Mouse (Mus musculus): ENCODE data around the gene Cuta. TPM values are rescaled to one million over a fixed set of nuclear protein-coding genes. Genes with fewer than 3 reads are reported as not detected.

The Cuta gene
- polyA plus RNA-seq, 1 experiment = 251 TPM

DNA sequence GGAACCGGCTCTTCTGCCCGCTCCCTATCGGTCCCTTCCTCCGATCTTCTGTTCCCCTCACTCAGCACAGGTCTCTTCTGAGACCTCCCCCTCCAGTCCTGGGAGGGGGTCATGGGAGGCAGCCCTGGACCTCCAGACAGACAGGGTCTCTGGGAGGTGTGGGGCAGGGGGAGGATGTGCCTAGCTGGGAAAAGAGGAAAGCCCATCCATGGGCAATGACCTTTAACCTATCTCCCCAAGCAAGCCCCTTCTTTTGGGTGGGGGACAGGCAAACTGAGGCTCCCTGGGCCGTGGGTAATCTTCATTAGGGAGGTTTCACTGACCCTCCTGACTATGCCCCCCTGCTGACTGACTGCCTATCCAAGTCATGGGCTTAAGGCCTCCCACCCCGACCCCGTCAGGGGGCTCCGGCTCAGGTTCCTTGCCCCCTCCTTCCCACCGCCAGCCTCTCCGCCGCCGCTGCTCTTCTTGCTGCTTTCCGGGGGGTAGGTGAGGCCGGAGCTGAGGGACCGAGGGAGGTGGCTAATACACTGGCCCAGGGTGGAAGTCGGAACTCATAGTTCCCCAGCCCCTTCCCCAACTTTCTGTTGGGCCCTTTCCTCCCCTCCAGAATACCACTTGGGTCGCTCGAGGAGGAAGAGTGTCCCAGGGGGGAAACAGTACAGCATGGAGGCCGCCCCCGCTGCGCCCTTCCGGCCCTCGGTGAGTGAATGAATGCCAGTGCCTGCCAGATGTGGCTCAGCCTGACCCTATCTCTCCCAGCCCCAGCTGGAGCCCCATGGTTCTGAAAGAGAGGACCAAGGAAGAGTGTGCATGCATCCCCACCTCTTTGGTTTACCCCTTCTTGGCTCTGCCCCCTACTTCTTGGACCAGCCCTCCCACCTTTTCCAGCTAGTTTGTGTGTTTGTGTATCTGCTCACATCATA lies 12.8 kb upstream of the Cuta start:
- TF ChIP-seq CTCF (IDR thresholded peaks at IDR 0.05; ENCODE audit: borderline replicate concordance, control insufficient read depth, extremely low read depth, insufficient read depth, low read length, poor library complexity) = no peak
- no peak for TF ChIP-seq POLR2A (IDR thresholded peaks at IDR 0.05; ENCODE audit: control insufficient read depth, extremely low read depth, insufficient read depth, low read length, poor library complexity)
- H3K27ac ChIP-seq (ENCODE audit: control insufficient read depth, insufficient read depth, low read length) = no peak overlapping the region
- H3K27me3 ChIP-seq (ENCODE audit: control insufficient read depth, insufficient read depth, low read length) = peaks cover 6% of the 10 kb centered on the region; the same call in 1 of the 2 replicates
- peak overlapping the region; percentile 34 for H3K4me3 ChIP-seq (ENCODE audit: control insufficient read depth, insufficient read depth, low read length)
- H3K36me3 ChIP-seq (ENCODE audit: control insufficient read depth, insufficient read depth, low read length) = no peaks in the 10 kb centered on the region
- 51% methylated on average over 23 of the region's 23 CpGs for WGBS
- H3K4me1 ChIP-seq (replicated peaks; ENCODE audit: control insufficient read depth, insufficient read depth, low read length) = peaks cover 24% of the 10 kb centered on the region
- no peak for DNase-seq

DNA sequence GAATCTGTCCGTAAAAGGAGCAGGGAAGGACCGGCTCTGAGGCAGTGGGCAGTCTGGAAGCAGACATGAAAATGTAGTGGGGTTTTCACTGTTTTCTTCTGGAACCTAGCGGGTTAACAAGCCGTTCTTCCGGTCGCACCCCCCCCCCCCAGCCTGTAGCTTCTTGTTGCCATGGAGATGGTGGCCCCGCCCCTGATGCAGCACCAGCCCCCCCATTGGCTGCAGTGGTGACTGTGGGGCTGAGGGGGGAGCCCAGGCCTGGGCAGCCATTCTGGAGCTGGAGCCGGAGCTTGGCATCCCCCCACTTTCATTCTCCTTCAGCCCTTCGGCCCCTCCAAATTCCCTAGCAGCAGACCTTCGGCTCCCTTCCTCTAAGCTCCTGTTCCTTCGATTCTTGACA lies 12.0 kb upstream of the Cuta start:
- H3K4me3 ChIP-seq (ENCODE audit: control insufficient read depth, insufficient read depth, low read length) = peak overlapping the region; percentile 25
- H3K27ac ChIP-seq (ENCODE audit: control insufficient read depth, insufficient read depth, low read length) = no peak overlapping the region
- peaks cover 9% of the 10 kb centered on the region; the same call in 1 of the 2 replicates for H3K27me3 ChIP-seq (ENCODE audit: control insufficient read depth, insufficient read depth, low read length)
- DNase-seq = peak; percentile 77
- H3K4me1 ChIP-seq (replicated peaks; ENCODE audit: control insufficient read depth, insufficient read depth, low read length) = peaks cover 27% of the 10 kb centered on the region
- no peaks in the 10 kb centered on the region for H3K36me3 ChIP-seq (ENCODE audit: control insufficient read depth, insufficient read depth, low read length)
- WGBS = 12% methylated on average over 11 of the region's 11 CpGs
- TF ChIP-seq CTCF (IDR thresholded peaks at IDR 0.05; ENCODE audit: borderline replicate concordance, control insufficient read depth, extremely low read depth, insufficient read depth, low read length, poor library complexity) = no peak
- no peak for TF ChIP-seq POLR2A (IDR thresholded peaks at IDR 0.05; ENCODE audit: control insufficient read depth, extremely low read depth, insufficient read depth, low read length, poor library complexity)

DNA sequence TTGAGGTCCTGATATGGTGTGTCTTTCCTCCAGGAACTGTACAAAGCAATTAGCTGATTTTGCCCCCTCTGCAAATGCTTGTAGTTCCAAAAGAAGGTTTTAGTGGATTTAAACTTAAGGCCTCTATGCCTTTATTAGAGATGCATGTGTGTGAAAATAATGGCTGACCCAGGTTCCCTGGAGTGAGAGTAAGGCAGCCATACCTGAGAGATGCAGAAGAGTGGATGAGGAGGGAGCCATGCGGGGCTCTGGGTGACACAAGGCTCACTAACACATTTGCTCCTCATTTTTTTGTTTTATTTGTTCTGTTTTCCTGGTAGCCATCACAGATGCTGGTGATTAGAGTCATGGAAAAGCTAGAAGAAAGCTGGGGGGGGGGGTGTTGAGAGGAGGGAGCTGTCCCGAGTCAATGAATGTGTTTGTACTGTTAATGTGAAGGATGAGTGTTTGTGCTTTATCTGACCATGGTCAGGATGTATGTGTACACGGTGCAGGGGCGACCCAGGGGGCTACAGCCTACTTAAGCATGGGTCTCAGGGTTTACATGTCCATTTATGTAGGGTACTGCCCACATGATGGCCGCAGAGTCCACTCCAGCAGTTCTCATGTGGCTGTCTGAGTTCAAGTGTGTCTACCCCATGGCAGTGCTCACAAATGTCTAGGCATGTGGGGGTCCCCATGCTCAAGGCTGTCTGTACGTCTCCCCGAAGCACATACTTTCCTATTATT lies 11.4 kb upstream of the Cuta start:
- DNase-seq = no peak
- H3K27me3 ChIP-seq (ENCODE audit: control insufficient read depth, insufficient read depth, low read length) = peaks cover 10% of the 10 kb centered on the region; the same call in 1 of the 2 replicates
- H3K36me3 ChIP-seq (ENCODE audit: control insufficient read depth, insufficient read depth, low read length) = no peaks in the 10 kb centered on the region
- no peak overlapping the region for H3K27ac ChIP-seq (ENCODE audit: control insufficient read depth, insufficient read depth, low read length)
- peaks cover 30% of the 10 kb centered on the region for H3K4me1 ChIP-seq (replicated peaks; ENCODE audit: control insufficient read depth, insufficient read depth, low read length)
- TF ChIP-seq POLR2A (IDR thresholded peaks at IDR 0.05; ENCODE audit: control insufficient read depth, extremely low read depth, insufficient read depth, low read length, poor library complexity) = no peak
- TF ChIP-seq CTCF (IDR thresholded peaks at IDR 0.05; ENCODE audit: borderline replicate concordance, control insufficient read depth, extremely low read depth, insufficient read depth, low read length, poor library complexity) = no peak
- no peak overlapping the region for H3K4me3 ChIP-seq (ENCODE audit: control insufficient read depth, insufficient read depth, low read length)
- WGBS = 71% methylated on average over 7 of the region's 7 CpGs

DNA sequence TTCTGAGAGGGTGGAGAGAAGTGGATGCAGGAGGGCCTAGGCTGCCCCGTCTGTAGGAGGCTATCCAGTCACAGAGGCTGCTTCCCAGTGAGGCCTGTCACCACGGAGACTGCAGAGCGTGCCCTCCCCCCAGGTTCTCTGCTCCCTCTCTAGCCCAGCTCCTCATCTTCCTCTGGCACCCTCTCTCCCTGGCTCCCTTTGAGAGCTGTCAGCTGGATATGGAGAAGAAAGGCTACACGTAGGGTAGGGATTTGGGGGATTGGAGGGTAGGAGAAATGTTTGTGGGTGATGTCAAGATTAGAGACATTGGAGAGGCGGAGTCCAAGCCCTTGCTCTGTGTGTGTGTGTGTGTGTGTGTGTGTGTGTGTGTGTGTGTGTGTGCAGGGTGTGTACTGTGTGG lies 10.5 kb upstream of the Cuta start:
- no peak for TF ChIP-seq POLR2A (IDR thresholded peaks at IDR 0.05; ENCODE audit: control insufficient read depth, extremely low read depth, insufficient read depth, low read length, poor library complexity)
- TF ChIP-seq CTCF (IDR thresholded peaks at IDR 0.05; ENCODE audit: borderline replicate concordance, control insufficient read depth, extremely low read depth, insufficient read depth, low read length, poor library complexity) = no peak
- H3K27me3 ChIP-seq (ENCODE audit: control insufficient read depth, insufficient read depth, low read length) = peaks cover 10% of the 10 kb centered on the region; the same call in 1 of the 2 replicates
- DNase-seq = no peak
- peaks cover 30% of the 10 kb centered on the region for H3K4me1 ChIP-seq (replicated peaks; ENCODE audit: control insufficient read depth, insufficient read depth, low read length)
- no peak overlapping the region for H3K27ac ChIP-seq (ENCODE audit: control insufficient read depth, insufficient read depth, low read length)
- H3K4me3 ChIP-seq (ENCODE audit: control insufficient read depth, insufficient read depth, low read length) = no peak overlapping the region
- 90% methylated on average over 5 of the region's 5 CpGs for WGBS
- H3K36me3 ChIP-seq (ENCODE audit: control insufficient read depth, insufficient read depth, low read length) = no peaks in the 10 kb centered on the region

DNA sequence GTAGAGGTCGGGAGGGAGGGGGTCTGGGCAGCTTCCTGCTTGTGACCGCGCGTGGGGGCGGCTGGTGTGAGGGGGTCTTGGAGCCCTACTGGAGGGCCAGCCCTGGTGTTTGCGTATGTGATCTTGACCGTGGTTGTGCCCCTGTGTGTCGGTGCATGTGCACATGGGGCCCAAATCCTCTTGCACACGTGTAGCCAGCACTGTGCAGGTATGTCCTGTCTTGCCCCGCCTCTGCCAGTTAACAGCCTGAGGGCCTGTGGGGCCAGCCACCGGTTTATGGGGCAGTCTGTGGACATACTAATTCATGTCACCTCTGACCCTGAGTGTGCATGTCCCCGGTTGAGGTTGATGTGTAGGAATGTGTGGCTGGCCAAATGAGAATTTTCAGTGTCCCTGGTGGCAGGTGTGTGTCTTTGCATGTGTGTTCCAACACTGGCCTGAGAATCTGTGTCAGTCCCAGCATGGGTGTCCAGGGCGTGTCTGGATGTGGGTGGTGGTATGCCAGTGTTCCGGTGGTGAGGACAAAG lies 9.7 kb upstream of the Cuta start:
- Histone ChIP-seq H3K4me3 (ENCODE audit: control insufficient read depth, insufficient read depth, low read length) (no peak overlapping the region), H3K36me3 (ENCODE audit: control insufficient read depth, insufficient read depth, low read length) (no peaks in the 10 kb centered on the region), H3K27ac (ENCODE audit: control insufficient read depth, insufficient read depth, low read length) (no peak overlapping the region), H3K27me3 (ENCODE audit: control insufficient read depth, insufficient read depth, low read length) (peaks cover 10% of the 10 kb centered on the region; the same call in 1 of the 2 replicates), H3K4me1 (replicated peaks; ENCODE audit: control insufficient read depth, insufficient read depth, low read length) (peaks cover 30% of the 10 kb centered on the region)
- TF ChIP-seq CTCF (IDR thresholded peaks at IDR 0.05; ENCODE audit: borderline replicate concordance, control insufficient read depth, extremely low read depth, insufficient read depth, low read length, poor library complexity) (peak; percentile 56; the same call in 1 of the 2 replicates), POLR2A (IDR thresholded peaks at IDR 0.05; ENCODE audit: control insufficient read depth, extremely low read depth, insufficient read depth, low read length, poor library complexity) (no peak)
- no peak for DNase-seq
- WGBS = 25% methylated on average over 14 of the region's 14 CpGs

Data from thymus, adult 2 months (tissue).